Comparison of ENCODE assay signal across 1 mouse cellular context in the genomic region with DNA sequence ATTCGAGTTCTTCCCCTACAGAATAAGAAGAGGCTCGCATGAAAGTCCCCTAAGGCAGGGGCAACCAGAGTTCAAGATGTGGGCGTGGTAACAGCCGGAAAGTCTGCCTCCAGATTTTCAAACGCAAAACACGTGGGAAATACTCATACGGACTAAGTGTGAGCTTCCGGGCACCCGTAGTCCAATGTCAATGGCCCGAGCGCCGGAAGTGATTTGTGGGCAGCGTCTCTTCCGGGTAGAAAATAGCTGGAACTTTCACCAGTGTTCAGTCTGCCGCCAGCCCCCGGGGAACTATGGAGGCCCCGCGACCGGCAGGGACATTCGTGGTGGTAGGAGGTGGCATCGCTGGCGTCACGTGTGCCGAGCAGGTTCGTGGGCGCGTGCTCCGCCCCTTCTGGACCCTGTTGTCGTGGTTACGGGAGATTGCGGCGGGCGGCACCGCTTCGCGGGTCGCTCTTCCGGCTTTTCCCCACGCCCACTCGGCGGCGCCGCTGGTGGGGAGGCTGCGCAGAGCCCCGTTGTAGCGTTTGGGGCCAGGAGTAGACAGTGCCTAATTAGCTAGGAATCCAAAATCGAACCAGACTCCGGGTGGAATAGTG.
TF ChIP-seq lines count a peak whose summit lies in the region.

A gene (plus strand): TSS at position 215 of the 599 bp plus-strand sequence.

TF ChIP-seq in CH12.LX, 34 proteins besides CTCF, POLR2A, EP300 and RAD21 (continued from another document):
- TF ChIP-seq E2F4 (IDR thresholded peaks at IDR 0.05; ENCODE audit: insufficient replicate concordance, low read depth, low read length) (peak; percentile 72; the same call in 1 of the 2 replicates), ETS1 (conservative IDR thresholded peaks at IDR 0.05; ENCODE audit: low read depth, low read length) (peak; percentile 43; the same call in 1 of the 2 replicates), BHLHE40 (IDR thresholded peaks at IDR 0.05; ENCODE audit: low read depth, low read length) (peak; percentile 76), JUN (IDR thresholded peaks at IDR 0.05; ENCODE audit: insufficient read depth, low read depth, low read length) (peak; percentile 20; the same call in 1 of the 2 replicates), ZC3H11A (IDR thresholded peaks at IDR 0.05; ENCODE audit: low read depth, low read length) (no peak), HCFC1 (IDR thresholded peaks at IDR 0.05; ENCODE audit: low read depth, low read length) (peak; percentile 93), NELFE (IDR thresholded peaks at IDR 0.05; ENCODE audit: low read depth, low read length) (peak; percentile 61; the same call in 1 of the 2 replicates), USF1 (IDR thresholded peaks at IDR 0.05; ENCODE audit: low read depth, low read length) (peak; percentile 68), TBP (conservative IDR thresholded peaks at IDR 0.05; ENCODE audit: low read depth, low read length) (no peak), KAT2A (IDR thresholded peaks at IDR 0.05; ENCODE audit: insufficient replicate concordance, low read length) (peak; percentile 87; the same call in 1 of the 2 replicates), UBTF (IDR thresholded peaks at IDR 0.05; ENCODE audit: low read depth, low read length) (no peak), RCOR1 (conservative IDR thresholded peaks at IDR 0.05; ENCODE audit: low read depth, low read length) (no peak), MYC (IDR thresholded peaks at IDR 0.05; ENCODE audit: low read depth, low read length) (peak; percentile 96), TCF12 (IDR thresholded peaks at IDR 0.05; ENCODE audit: low read depth, low read length) (0 out of 2 replicates have a peak, but pooled peaks have one; percentile 49), CHD1 (IDR thresholded peaks at IDR 0.05; ENCODE audit: low read depth, low read length) (no peak), POLR2AphosphoS2 (IDR thresholded peaks at IDR 0.05; ENCODE audit: low read depth, low read length) (0 out of 2 replicates have a peak, but pooled peaks have one; percentile 36), PAX5 (IDR thresholded peaks at IDR 0.05; ENCODE audit: low read length) (no peak), ZNF384 (IDR thresholded peaks at IDR 0.05; ENCODE audit: low read depth, low read length) (no peak), NRF1 (IDR thresholded peaks at IDR 0.05; ENCODE audit: low read depth, low read length) (peak; percentile 82), SMC3 (IDR thresholded peaks at IDR 0.05; ENCODE audit: low read depth, low read length) (no peak), ZKSCAN1 (IDR thresholded peaks at IDR 0.05; ENCODE audit: borderline replicate concordance, low read depth, low read length) (no peak), ELF1 (IDR thresholded peaks at IDR 0.05; ENCODE audit: low read depth, low read length) (peak; percentile 99), SIN3A (IDR thresholded peaks at IDR 0.05; ENCODE audit: low read length) (peak; percentile 99), MAFK (IDR thresholded peaks at IDR 0.05; ENCODE audit: insufficient replicate concordance, low read length) (no peak), MXI1 (IDR thresholded peaks at IDR 0.05; ENCODE audit: low read depth, low read length) (peak; percentile 100), MAX (IDR thresholded peaks at IDR 0.05; ENCODE audit: low read length) (peak; percentile 98), JUND (conservative IDR thresholded peaks at IDR 0.05; ENCODE audit: low read depth, low read length) (no peak), MEF2A (IDR thresholded peaks at IDR 0.05; ENCODE audit: borderline replicate concordance, low read depth, low read length) (peak; percentile 79), ZMIZ1 (IDR thresholded peaks at IDR 0.05; ENCODE audit: low read depth, low read length) (no peak), MAZ (IDR thresholded peaks at IDR 0.05; ENCODE audit: low read depth, low read length) (no peak; the same call in 1 of the 2 replicates), CHD2 (IDR thresholded peaks at IDR 0.05; ENCODE audit: low read length) (peak; percentile 47; the same call in 1 of the 2 replicates), IRF4 (IDR thresholded peaks at IDR 0.05; ENCODE audit: low read depth, low read length) (peak; percentile 60; the same call in 1 of the 2 replicates)
